Mouse (Mus musculus) liver, embryonic 14.5 days (tissue): ENCODE results near the gene 2310011J03Rik.

Experiments
- CTCF ChIP-seq: IDR thresholded peaks from 2 replicates; pipeline ENCODE4 v1.5.1; 2016; ENCODE audit warnings: antibody characterized with exemption, low read depth, control low read depth
- EP300 ChIP-seq: IDR thresholded peaks from 2 replicates; pipeline ENCODE4 v1.6.1; 2016; ENCODE audit warnings: antibody characterized with exemption, low read depth

- TF ChIP-seq CTCF = no peak
- no peak for TF ChIP-seq EP300
These were observed 23.1 kb upstream of the 2310011J03Rik start for GRCm38 (mm10) chr10:80343425-80343895.
